Mouse (Mus musculus) lung, embryonic 16.5 days (tissue): Measurements from ENCODE around the gene Inpp4b. TPM values are rescaled to one million over a fixed set of nuclear protein-coding genes. Genes with fewer than 3 reads are reported as not detected.
"Not testable (repeated sequence)": the region's sequence is repeated elsewhere in the genome, so short reads cannot be mapped to it uniquely, and the experiment has no call there.

Source experiments
- ATAC-seq: fragments of 200-750 bp; cut with Nextera tagmentation; 2 replicates; pipeline ENCODE4 v1.8.0; 2017; ENCODE audit warnings: low read depth, mild to moderate bottlenecking, moderate library complexity
- H3K27ac ChIP-seq: fragments of 300-500 bp; sonication (generic); 2 replicates; pipeline ENCODE4 v1.5.1; 2014; ENCODE audit warnings: mild to moderate bottlenecking, control low read depth, low read length
- H3K27me3 ChIP-seq: fragments of 300-500 bp; sonication (generic); 2 replicates; pipeline ENCODE4 v1.6.1; 2014; ENCODE audit warnings: low read depth, low read length, mixed read lengths; ENCODE audit not compliant: control insufficient read depth, insufficient read depth
- H3K36me3 ChIP-seq: fragments of 300-500 bp; sonication (generic); 2 replicates; pipeline ENCODE4 v1.6.1; 2014; ENCODE audit warnings: low read length; ENCODE audit not compliant: control insufficient read depth, insufficient read depth
- H3K4me1 ChIP-seq: fragments of 300-500 bp; sonication (generic); replicated peaks from 2 replicates; pipeline ENCODE4 v1.6.1; 2014; ENCODE audit warnings: low read length, mixed read lengths; ENCODE audit not compliant: control insufficient read depth, insufficient read depth
- H3K4me2 ChIP-seq: fragments of 300-500 bp; sonication (generic); 2 replicates; pipeline ENCODE4 v1.6.1; 2014; ENCODE audit warnings: low read depth, low read length, control low read depth
- H3K4me3 ChIP-seq: fragments of 300-500 bp; sonication (generic); 2 replicates; pipeline ENCODE4 v1.5.1; 2014; ENCODE audit warnings: mild to moderate bottlenecking, low read length, control low read depth
- H3K9ac ChIP-seq: fragments of 300-500 bp; sonication (generic); 2 replicates; pipeline ENCODE4 v1.6.1; 2014; ENCODE audit warnings: low read length, control low read depth
- H3K9me3 ChIP-seq: fragments of 300-500 bp; sonication (generic); 2 replicates; pipeline ENCODE4 v1.6.1; 2016; ENCODE audit warnings: low read length; ENCODE audit not compliant: control insufficient read depth
- WGBS: fragments of 180-500 bp; shearing (Covaris S2); extraction: QIAGEN DNeasy Blood & Tissue Kit; methylation state at CpG from one replicate; pipeline ENCODE4 v1.1.7; 2014; 5-methylcytosine and 5-hydroxymethylcytosine counted together
- polyA plus RNA-seq: library from polyadenylated mRNA; unstranded; fragments of >200 nt; fragmentation: Nextera tagmentation; extraction: Ambion mirVana; gene quantifications from 2 replicates; pipeline ENCODE4 v1.2.1, GENCODE M21; 2015

Inpp4b gene
- polyA plus RNA-seq, 1 experiment from 2014 or later: 16.5 TPM

DNA sequence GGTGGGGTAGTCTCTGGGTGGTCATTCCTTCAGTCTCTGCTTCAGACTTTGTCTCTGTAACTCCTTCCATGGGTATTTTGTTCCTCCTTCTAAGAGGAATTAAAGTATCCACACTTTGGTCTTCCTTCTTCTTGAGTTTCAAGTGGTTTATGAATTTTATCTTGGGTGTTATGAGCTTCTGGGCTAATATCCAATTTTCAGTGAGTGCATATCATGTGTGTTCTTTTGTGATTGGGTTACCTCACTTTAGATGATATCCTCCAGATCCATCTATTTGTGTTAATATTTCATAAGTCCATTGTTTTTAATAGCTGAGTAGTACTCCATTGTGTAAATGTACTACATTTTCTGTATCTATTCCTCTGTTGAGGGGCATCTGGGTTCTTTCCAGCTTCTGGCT lies 467.1 kb downstream of the Inpp4b start:
- ATAC-seq, H3K27me3 ChIP-seq, H3K4me2 ChIP-seq, H3K27ac ChIP-seq, H3K36me3 ChIP-seq, H3K4me1 ChIP-seq, H3K9ac ChIP-seq, H3K9me3 ChIP-seq, H3K4me3 ChIP-seq: not testable (repeated sequence)

DNA sequence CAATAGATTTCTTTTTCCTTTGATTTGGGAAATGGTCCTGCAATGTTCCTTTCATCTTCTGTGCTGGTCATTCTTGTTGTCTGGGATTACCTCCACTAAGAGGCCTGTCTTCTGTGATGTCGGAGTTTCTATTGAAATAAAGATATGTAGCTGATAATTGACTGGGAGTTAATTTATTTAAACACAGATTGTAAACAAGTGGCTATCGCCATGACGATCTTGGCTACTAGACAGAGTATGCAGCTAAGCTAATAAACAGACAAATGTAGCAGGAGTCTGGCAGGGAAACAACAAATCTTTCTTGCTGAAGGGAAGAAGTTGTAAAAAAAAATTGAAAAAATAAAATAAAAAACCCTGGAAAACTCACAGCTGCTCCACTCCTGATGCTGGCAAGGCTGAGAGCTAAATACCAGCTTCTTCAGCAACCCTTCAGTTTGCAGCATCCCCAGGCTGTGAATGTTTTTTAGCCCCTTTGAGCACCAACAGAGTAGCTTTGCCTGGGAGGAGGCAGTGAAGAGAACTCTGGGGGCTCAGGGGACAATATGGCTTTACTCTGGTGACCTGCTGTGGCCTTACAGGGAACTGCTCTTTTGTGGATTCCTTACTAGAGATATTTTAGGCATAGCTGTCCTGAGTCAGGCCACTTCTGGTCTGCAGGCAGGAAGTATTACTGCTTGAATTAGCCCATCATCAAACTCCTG lies 469.8 kb downstream of the Inpp4b start:
- H3K27me3 ChIP-seq: no peaks in the 10 kb centered on the region
- H3K27ac ChIP-seq: no peak overlapping the region
- peaks cover 3% of the 10 kb centered on the region for H3K4me1 ChIP-seq
- H3K9me3 ChIP-seq: no peaks in the 10 kb centered on the region
- H3K9ac ChIP-seq: no peak overlapping the region
- H3K4me2 ChIP-seq: no peak overlapping the region
- WGBS: 21% methylated on average over 3 of the region's 3 CpGs
- no peaks in the 10 kb centered on the region for H3K36me3 ChIP-seq
- peak; percentile 45; the same call in 1 of the 2 replicates for ATAC-seq
- H3K4me3 ChIP-seq: no peak overlapping the region

DNA sequence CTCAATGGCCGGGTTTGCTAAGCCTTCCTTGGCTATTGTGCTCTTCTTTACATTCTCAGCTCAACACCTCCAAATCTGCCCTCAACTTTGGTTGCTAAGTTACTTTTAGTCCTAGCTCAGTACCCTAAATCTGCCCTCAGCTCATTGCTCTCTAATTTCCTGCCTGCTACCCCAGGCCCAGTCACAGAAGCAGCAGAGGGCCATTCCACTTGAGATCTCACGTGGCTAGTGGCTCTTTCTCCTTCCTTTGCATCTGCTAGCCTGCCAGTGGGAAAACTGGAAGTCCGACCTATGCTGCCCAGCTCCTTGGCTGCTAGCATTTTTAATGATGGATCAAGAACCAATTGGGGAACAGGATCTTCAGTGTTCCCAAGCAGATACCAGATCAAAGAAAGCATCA lies 472.4 kb downstream of the Inpp4b start:
- 58% methylated on average over 3 of the region's 3 CpGs for WGBS
- Histone ChIP-seq H3K9me3 (no peaks in the 10 kb centered on the region), H3K4me1 (peaks cover 3% of the 10 kb centered on the region), H3K36me3 (no peaks in the 10 kb centered on the region), H3K27ac (no peak overlapping the region), H3K4me2 (no peak overlapping the region), H3K4me3 (no peak overlapping the region), H3K9ac (no peak overlapping the region), H3K27me3 (no peaks in the 10 kb centered on the region)
- no peak for ATAC-seq

DNA sequence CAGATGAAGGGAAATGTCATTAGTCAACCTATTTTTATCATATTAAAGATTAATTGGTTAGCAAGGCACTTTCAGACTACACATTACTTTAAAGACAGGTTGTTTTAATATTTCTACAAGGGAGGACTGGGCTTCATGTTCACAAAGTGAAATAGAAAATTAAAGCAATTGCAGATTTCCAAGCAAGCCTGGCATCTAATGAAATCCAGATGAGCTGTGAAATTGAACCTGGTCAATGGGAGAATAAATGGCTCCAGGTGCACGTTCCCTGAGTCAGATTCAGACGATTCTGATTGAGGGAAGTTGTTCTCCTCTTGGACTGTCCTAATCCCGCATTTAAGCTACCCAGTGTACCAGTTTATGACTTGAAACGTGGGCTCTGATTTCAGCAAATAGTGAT lies 473.2 kb downstream of the Inpp4b start:
- H3K36me3 ChIP-seq: no peaks in the 10 kb centered on the region
- H3K9ac ChIP-seq: no peak overlapping the region
- no peak overlapping the region for H3K27ac ChIP-seq
- ATAC-seq: no peak
- H3K4me2 ChIP-seq: no peak overlapping the region
- 80% methylated on average over 4 of the region's 4 CpGs for WGBS
- H3K27me3 ChIP-seq: no peaks in the 10 kb centered on the region
- H3K9me3 ChIP-seq: no peaks in the 10 kb centered on the region
- no peak overlapping the region for H3K4me3 ChIP-seq
- peaks cover 3% of the 10 kb centered on the region for H3K4me1 ChIP-seq

DNA sequence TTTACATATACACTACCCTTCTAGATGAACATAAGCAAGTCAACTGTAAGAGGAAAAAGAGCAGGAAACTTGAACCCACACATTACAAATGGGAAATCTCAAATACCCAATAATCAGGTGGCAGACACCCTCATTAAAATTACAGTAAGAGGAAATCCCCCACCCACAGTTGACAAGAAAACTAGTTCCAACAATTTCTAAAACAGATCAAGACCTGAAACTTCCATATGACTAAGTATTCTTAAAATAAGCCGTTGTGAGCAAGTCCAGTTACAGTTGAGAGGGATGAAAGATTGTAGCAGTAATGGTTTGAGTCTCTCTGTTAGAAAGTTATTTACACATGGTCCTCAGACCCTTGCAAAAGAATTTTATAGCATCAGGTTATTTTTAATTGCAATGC lies 480.8 kb downstream of the Inpp4b start:
- Histone ChIP-seq H3K36me3 (no peaks in the 10 kb centered on the region), H3K9me3 (no peaks in the 10 kb centered on the region), H3K27me3 (no peaks in the 10 kb centered on the region), H3K4me1 (no peaks in the 10 kb centered on the region), H3K4me2 (no peak overlapping the region), H3K9ac (no peak overlapping the region), H3K27ac (no peak overlapping the region), H3K4me3 (no peak overlapping the region)
- ATAC-seq: no peak
- WGBS: 77% methylated on average over 1 of the region's 1 CpGs

DNA sequence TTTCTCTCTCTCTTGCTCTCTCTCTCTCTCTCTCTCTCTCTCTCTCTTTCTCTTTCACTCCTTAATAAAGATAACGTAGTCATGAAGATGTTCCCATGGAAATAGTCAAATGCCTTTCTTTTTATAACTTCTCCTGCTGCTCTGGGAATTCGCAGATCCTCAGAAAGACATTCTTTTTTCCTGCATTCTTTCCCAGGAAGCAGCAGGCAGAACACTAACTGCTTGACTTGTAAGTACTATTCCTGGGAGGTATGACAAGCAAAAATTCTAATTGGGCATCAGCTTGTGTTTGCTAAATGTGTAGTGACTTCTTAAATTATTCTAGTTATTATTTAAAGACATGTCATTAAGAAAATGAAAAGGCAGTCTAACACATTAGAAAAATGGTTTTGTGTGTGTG lies 482.6 kb downstream of the Inpp4b start:
- H3K27ac ChIP-seq: no peak overlapping the region
- H3K4me2 ChIP-seq: no peak overlapping the region
- no peak for ATAC-seq
- H3K9ac ChIP-seq: no peak overlapping the region
- H3K4me3 ChIP-seq: no peak overlapping the region
- H3K9me3 ChIP-seq: no peaks in the 10 kb centered on the region
- H3K36me3 ChIP-seq: no peaks in the 10 kb centered on the region
- no peaks in the 10 kb centered on the region for H3K27me3 ChIP-seq
- no peaks in the 10 kb centered on the region for H3K4me1 ChIP-seq
- WGBS: 30% methylated on average over 2 of the region's 2 CpGs

DNA sequence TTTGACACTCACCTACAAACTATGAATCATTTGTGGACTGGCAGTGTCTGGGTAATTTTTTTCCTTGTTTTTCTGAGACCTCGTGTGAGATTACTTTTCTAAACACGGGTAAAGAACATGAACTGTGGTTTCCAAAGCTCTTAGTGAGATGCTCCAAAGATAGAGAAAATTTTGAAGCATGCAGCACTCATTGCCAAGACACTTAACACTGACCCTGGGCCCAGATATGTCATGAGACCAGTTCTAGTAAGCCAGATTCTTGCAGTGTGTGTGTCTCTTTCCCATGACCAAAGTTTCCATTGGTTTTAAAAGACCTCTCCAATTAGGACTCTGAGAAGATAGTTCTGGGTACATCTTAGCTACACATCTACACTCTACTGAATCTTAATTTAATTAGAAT lies 484.1 kb downstream of the Inpp4b start:
- Histone ChIP-seq H3K4me3 (no peak overlapping the region), H3K36me3 (no peaks in the 10 kb centered on the region), H3K9me3 (no peaks in the 10 kb centered on the region), H3K9ac (no peak overlapping the region), H3K27ac (no peak overlapping the region), H3K4me2 (no peak overlapping the region), H3K27me3 (no peaks in the 10 kb centered on the region), H3K4me1 (no peaks in the 10 kb centered on the region)
- ATAC-seq: no peak
- WGBS: 51% methylated on average over 2 of the region's 2 CpGs

DNA sequence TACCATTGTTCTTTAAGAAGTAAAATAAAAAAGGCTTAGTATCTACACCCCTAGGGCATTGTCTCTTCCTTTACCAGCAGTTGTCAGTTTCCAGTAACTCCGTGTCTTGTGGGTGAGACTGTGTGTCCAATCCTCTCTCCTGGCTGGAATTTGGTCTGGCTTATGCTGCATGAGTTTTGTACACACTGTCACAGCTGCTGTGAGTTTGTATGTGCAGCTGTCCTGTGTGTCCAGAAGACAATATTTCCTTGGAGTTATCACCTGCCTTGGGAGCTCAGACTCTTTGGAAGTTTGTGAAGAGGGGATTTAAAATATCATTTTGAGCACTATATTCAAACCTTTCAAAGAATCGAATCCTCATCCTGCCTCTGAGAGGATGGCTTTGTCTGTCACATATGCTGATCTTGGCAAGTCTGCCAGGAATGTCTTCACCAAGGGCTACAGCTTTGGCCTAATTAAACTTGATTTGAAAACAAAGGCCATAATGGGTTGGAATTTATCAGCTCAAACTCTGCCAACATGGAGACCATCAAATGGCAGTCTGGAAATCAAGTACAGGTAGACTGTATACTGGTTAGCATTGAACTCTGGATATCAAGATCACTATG lies 485.1 kb downstream of the Inpp4b start:
- no peak overlapping the region for H3K4me3 ChIP-seq
- no peaks in the 10 kb centered on the region for H3K27me3 ChIP-seq
- ATAC-seq: no peak
- no peaks in the 10 kb centered on the region for H3K36me3 ChIP-seq
- H3K9ac ChIP-seq: no peak overlapping the region
- 72% methylated on average over 2 of the region's 2 CpGs for WGBS
- no peak overlapping the region for H3K4me2 ChIP-seq
- no peaks in the 10 kb centered on the region for H3K9me3 ChIP-seq
- H3K27ac ChIP-seq: no peak overlapping the region
- no peaks in the 10 kb centered on the region for H3K4me1 ChIP-seq

DNA sequence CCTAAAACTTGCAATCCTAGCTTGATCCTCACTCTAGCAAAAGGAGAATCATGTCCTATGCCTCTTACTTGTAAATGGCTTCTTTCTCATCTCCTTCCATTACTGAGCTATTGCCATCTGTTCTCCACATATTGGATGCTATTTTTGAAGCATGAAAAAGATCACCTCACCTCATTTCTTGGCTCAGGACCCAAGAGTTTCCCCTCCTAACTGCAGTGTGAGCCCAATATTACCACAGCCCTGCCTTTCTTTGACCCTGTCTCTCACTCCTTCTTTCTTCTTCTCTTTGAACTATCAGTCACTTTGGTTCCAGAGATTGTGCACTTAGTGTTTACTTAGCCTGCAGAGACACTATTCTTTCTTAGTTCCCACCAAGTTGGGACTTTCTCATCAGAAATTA lies 489.1 kb downstream of the Inpp4b start:
- no peak for ATAC-seq
- no peak overlapping the region for H3K9ac ChIP-seq
- H3K27ac ChIP-seq: no peak overlapping the region
- H3K4me3 ChIP-seq: no peak overlapping the region
- no peaks in the 10 kb centered on the region for H3K36me3 ChIP-seq
- no peak overlapping the region for H3K4me2 ChIP-seq
- no peaks in the 10 kb centered on the region for H3K4me1 ChIP-seq
- no peaks in the 10 kb centered on the region for H3K9me3 ChIP-seq
- no peaks in the 10 kb centered on the region for H3K27me3 ChIP-seq

DNA sequence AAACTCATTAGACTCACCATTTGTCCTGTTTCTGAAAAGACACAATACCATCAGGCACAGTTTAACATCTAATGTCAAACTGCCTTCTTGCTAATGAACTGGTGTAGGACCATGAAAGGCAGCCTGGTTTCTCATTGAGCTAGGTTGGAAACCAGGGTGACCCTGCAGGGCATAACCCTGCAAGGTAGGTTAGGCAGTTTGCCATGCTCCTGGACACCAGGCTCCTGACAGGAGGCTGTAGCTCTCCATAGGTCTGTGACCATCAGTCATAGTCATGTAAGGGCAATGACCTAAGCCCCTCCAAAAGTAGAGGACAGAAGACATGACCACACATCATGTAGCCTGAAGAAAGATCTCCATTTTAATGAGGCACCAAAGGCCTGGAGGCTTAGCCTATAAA lies 491.5 kb downstream of the Inpp4b start:
- no peak for ATAC-seq
- H3K9me3 ChIP-seq: no peaks in the 10 kb centered on the region
- no peaks in the 10 kb centered on the region for H3K27me3 ChIP-seq
- no peaks in the 10 kb centered on the region for H3K36me3 ChIP-seq
- no peak overlapping the region for H3K27ac ChIP-seq
- H3K4me3 ChIP-seq: no peak overlapping the region
- no peak overlapping the region for H3K9ac ChIP-seq
- no peaks in the 10 kb centered on the region for H3K4me1 ChIP-seq
- no peak overlapping the region for H3K4me2 ChIP-seq
